8 mouse cellular contexts compared by ENCODE assay signal in genomic region chr3:65317876-65318537, GRCm38 (mm10).
DNase-seq lines count a peak whose midpoint lies in the region; ATAC-seq lines count a peak whose summit lies in the region.

No protein-coding gene starts in this region.

- ATAC-seq in forebrain, embryonic 13.5 days: no peak

- peak; percentile 52 for DNase-seq in forebrain, embryonic 10.5 days (ENCODE audit: extremely low spot score, low spot score)
- DNase-seq in spleen, postnatal 10 days (ENCODE audit: low spot score in 2 of 2): peak; percentile 10 to 41
- no peak for DNase-seq in spleen, adult 12 weeks (ENCODE audit: low spot score)
- DNase-seq in c-Kit-positive CD71-positive TER-119-positive erythroid progenitor cells, embryonic 14.5 days (ENCODE audit: low spot score): peak; percentile 36
- DNase-seq in heart, postnatal 4 days: peak; percentile 61
- DNase-seq in lung, postnatal 10 days: peak; percentile 49
- peak; percentile 34 for DNase-seq in yolk sac, embryonic 10.5 days (ENCODE audit: low spot score)

- H3K27ac ChIP-seq in forebrain, embryonic 10.5 days: no peak overlapping the region
- no peak overlapping the region for H3K27ac ChIP-seq in forebrain, embryonic 13.5 days

- H3K9me3 ChIP-seq in forebrain, embryonic 10.5 days: no peaks in the 10 kb centered on the region
- no peaks in the 10 kb centered on the region for H3K9me3 ChIP-seq in forebrain, embryonic 13.5 days (replicated peaks)

- no peaks in the 10 kb centered on the region for H3K27me3 ChIP-seq in forebrain, embryonic 10.5 days (ENCODE audit: poor library complexity, severe bottlenecking)
- no peaks in the 10 kb centered on the region for H3K27me3 ChIP-seq in forebrain, embryonic 13.5 days

- H3K4me3 ChIP-seq in forebrain, embryonic 10.5 days: no peak overlapping the region
- H3K4me3 ChIP-seq in forebrain, embryonic 13.5 days: no peak overlapping the region

- H3K36me3 ChIP-seq in forebrain, embryonic 10.5 days (replicated peaks): no peaks in the 10 kb centered on the region
- H3K36me3 ChIP-seq in forebrain, embryonic 13.5 days (ENCODE audit: poor library complexity, severe bottlenecking): no peaks in the 10 kb centered on the region

- 41% methylated on average over 10 of the region's 10 CpGs for WGBS in forebrain, embryonic 10.5 days
- WGBS in forebrain, embryonic 13.5 days: 40% methylated on average over 10 of the region's 10 CpGs

- H3K4me2 ChIP-seq in forebrain, embryonic 13.5 days: no peak overlapping the region

- H3K9ac ChIP-seq in forebrain, embryonic 13.5 days: no peak overlapping the region

- H3K4me1 ChIP-seq in forebrain, embryonic 10.5 days: no peaks in the 10 kb centered on the region
- H3K4me1 ChIP-seq in forebrain, embryonic 13.5 days: no peaks in the 10 kb centered on the region
